Mouse (Mus musculus): ENCODE results near the gene Smyd1.
A peak's percentile ranks its signal among the peaks of the same experiment; 100 is the strongest.
"Not testable (repeated sequence)": the region's sequence is repeated elsewhere in the genome, so short reads cannot be mapped to it uniquely, and the experiment has no call there.

Gene Smyd1

DNA sequence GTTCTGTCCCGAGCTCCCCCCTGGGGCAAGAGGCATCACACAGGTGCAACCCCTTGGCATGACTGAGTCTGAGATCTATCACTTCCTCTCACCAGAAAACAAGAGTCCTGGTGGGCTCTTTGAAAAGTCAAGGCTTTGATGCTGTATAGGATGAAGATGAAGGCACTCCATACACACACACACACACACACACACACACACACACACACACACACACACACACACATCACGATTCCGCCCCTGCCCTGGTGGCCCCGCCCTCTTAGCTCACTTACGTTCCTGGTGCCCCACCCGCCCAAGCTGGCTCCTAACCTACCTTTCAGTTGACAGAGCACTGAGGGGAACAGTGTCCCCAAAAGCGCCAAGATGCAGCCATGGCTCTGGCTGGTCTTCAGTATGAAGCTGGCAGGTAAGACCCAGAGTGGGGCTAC lies 473 bp upstream of the Smyd1 start, which contains the start of gene Cd8b1:
Cd8b1 (plus strand) TSS at position 298 of the 431 bp plus-strand sequence.
- no peak for DNase-seq

DNA sequence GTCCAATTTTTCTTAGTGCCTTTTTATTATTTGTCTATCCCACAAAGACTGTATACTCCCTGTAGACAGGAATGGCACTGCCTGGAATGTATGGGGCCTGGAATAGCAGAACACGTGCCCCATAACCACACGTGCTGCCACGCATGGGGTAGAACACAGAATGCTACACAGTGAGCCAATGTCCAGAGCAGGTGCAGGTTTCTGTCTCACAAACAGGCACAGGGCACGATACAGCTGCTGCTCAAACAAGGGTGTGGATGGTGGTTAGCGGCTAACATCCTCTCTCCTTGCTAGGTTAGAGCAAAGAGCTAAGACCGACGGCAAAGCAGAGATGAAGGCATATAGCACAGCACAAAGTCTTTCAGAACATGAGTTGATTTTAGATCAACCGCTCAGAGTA lies 14.5 kb downstream of the Smyd1 start:
- no peak for DNase-seq

DNA sequence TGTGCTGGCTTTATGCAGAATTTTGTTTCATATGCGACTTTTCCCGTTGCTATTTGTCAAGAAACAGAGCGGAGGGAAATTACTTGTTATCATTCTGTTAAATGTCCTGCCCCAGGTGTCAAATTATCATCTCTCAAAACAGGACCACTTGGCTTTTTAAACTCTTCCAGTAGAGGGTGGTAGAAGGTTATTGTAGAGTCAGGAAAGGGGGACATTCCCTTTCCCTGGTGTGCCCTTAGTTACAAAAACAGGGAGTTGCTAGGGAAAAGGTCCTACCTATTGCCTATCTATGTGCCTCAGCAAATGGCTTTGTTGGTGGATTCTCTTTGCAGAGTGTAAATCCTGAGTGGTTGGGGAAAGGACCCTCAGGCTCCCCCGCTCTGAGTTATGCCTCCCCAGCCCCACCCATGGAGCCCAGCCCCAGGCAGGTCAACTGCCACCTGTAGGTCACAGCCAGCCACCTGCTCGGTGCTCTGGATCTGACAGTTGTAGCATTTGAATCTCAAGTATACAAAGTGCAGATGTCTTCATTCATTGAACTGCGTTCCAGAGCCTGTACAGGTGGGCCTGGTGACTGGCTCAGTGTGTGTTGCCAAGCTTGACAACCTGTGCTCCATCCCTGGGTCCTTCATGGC lies 19.8 kb downstream of the Smyd1 start:
- no peak for DNase-seq

DNA sequence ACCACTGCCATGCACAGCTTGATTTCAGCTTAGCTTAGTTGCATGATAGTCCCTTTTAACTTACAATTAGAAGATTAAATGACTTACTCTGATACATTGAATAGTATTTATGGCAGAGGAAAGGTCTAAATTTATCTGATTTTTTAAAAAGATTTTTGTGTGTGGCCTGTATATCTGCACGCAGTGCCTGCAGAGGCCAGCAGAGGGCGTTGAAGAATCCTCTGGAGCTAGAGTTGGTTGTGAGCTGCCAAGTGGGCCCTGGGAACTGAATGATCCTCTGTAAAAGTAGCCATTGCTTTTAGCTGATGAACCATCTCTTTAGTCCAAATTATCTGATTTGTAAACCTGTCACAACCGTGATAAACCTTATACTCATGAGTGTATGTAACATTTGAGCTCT lies 23.3 kb downstream of the Smyd1 start:
- peak; percentile 29 to 39 for DNase-seq

DNA sequence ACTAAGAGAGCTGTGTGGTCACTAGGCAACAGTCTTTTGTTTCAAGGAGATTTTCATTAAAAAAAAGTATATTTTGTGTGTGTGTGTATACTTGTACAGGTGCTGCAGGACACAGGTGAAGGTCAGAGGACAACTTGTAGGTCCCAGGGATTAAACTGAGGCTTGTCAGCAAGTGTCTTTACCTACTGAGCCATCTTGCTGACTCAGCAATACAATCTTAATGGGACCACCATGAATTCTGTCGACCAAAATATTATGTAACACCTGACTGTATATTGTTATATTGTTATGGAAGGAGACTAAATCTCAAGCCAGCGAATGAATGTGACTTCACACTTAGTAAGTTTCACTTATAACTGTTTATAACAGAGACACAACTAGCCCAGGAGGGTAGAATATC lies 24.0 kb downstream of the Smyd1 start:
- no peak for DNase-seq

DNA sequence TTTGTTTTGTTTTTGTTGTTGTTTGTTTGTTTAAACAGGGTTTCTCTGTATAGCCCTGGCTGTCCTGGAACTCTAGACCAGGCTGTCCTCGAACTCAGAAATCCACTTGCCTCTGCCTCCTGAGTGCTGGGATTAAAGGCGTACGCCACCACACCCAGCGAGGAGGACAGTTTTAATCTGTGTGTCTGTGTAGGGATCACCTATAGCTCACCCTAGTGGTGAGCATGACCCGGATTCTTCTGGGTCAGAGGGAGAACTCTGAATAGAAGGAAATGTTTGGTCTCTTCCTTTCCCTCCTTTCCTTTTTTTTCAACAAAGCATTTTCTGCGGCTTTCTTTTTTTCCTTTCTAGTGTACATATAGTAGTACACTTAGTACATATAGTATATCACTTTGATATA lies 26.7 kb downstream of the Smyd1 start:
- DNase-seq: no peak

DNA sequence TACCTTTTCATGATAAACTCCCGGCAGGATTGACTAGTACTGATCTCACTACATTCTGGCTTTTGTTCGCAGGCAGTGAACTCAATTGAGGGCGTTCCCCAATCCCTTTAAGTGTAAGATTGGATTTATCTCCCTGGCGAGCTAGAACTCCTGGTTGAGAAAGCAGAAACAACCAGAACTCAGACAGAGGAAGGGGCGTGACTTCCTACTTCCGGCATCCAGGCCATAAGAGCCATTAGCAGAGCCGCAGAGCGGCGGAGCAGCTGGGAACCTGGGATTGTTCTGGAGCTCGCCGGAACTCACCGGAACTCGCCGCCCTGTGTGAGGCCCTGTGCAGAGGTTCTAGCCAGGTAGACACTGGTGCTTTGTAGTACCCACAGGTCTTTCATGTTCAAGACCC lies 28.5 kb downstream of the Smyd1 start:
- no peak for DNase-seq

DNA sequence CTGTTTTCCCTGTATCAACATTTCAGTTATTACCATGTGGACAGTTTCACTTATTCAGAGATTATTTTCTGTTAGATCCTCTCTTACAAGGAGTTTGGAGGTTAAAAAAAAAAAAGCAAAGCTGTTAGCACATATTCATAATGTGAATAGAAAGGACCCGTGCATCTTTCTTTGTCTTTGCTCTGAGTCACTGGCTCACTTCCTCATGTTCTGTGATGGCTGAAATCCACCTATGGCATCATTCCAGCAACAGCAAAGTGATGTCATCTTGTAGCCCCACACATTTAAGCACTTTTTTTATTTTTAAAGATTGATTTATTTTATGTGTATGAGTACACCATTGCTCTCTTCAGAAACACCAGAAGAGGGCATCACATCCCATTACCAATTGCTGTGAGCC lies 42.6 kb downstream of the Smyd1 start:
- no peak for DNase-seq

DNA sequence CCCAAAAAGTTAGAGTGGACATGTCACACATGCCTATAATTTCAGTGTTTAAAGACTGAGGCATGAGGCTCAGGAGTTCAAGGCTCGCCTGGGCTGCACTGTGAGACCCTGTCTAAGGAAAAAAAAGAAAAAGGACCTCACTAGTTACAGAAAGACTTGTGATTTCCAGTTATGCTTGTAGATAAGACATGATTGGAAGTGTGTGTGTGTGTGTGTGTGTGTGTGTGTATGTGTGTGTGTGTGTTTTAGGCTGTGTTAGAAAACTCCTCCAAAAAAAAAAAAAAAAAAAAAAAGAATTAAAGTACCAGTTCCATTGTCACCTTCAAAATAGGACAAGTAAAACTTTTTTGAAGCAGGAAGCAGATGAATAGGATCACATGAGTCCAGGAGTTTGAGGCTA lies 47.4 kb downstream of the Smyd1 start:
- no peak for DNase-seq

DNA sequence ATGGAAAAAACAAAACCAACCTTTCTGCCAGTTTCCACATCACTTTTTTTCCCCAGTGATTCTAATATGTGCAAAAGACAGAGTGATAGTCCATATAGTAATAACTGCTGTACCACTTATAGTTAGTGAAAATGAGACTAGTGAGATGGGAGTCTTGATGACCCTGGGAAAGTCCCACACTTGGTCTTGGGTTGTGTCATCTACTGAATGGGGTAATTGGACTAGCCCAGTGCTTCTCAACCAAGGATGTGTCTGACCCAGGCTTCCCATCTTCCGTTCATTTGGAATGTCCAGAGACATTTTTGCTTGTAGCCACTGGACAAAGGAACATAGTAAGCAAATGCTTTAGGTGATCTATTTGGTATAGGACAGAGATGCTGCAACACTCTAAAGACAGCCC lies 48.3 kb downstream of the Smyd1 start:
- DNase-seq: no peak

DNA sequence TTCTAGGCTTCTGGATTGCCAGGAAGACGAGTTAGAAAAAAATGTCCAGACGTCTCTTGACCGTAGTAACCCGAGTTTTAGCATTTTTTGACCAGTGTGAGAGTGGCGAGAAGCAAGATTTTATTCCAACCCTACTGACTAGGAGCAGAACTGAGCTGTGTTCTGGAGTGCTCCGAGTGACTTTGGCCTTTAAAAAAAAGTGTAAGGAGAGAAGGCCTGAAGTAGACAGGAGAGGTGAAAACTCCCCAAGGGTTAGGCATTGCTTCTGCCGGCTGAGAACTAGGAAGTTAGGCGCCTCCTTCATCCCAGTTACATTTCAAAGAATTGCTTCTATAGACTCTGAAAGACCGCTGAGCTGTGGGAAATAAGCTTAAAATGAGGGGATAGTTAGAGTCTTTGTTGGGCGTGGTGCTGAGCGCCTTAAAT lies 49.7 kb downstream of the Smyd1 start:
- DNase-seq: no peak

DNA sequence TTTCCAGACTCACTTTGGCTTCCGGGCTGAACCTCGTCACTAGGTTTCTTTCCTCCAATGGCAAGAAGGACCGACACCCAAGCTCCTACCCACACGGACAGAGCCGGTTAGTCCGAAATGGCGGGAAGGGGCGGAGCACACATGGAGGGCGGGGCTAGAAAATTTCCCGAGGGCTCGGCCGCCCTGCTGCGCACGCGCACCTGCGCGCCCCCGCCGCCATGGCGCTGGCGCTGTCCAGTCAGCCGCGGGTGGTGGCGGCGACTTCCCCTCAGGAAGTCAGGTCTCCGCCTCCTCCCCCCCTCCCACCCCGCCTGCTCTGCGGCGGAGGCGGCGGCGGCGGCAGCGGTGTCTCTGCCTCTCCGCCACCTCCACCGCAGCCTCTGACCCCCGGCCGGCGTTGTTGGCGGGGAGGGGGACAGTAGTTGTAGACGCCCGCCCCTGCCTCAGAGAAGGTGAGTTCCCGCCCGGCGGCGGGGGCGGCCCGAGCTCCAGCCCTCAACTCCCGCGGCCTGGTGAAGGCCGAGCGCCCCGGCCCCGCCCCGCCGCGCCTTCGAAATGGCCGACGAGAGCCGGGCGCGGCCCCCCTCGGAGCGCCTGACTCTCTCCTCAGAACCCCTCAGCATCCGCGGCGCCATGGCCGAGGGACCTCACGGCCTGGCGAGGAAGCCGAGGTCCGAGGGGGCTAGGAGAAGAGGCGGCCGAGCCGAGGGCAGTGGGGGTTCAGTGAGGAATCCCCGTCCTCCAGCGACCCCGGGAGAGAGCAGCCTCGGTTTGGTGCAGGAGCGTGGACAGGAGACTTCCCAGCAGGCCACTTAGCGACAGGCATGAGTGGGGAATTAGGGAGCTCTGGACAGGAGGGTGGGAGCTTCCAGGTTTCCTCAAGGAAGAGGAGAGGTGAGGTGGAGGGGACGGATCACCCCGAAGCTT lies 50.4 kb downstream of the Smyd1 start, which contains the start of gene Krcc1:
Krcc1 (plus strand) TSS at position 289 of the 927 bp plus-strand sequence.
- DNase-seq: peak; percentile 96 to 98

DNA sequence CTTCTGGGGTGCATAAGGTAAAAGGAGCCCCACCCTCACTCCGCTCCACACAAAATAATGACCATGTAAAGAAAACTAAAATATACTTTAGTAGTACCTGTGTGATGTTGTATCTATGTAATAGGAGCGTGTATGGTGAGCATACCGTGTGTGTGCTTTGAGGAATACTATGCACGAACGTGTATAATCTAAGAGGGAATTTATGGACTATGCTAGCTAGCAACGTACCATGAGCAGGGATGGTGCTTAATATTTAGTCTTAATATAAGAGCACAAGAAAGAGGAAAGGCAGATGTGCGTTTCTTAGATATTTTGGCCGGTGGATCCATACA lies 51.0 kb downstream of the Smyd1 start:
- DNase-seq: no peak

DNA sequence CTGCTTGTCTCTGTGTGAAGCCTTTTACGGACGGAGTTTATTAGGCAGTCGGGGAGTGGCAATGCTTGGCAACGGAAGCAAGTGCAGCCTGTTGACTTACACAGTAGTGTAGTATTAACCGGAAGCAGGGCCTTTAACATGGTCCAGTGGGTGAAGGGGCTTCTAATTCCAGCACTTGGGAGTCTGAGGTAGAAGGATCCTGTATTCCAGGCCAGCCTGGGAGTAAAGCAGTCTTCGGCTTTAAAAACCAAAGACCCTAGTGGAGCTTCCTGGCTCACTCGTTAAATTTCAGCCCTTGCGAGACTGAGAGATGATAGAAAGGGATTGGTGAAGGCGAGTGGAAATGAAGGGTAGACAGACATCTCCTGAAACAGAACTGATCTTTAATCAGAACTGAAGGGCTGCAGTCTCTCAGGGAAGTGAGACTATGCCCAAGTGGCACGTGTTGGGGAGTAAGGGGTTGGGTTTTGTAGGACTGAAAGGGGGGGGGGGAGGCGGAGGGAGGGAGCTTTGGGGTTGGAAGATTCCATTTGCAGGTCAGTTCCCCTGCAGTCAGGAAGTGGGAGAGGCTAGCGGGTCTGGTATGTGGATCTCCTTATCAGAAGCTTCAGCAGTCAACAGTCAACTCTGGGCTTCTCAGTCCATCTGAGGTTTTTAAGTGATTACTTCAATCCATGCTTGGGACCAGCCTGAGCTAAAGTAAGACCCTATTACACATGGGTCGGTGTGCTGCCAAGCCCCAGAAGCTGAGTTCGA lies 51.6 kb downstream of the Smyd1 start:
- DNase-seq: peak; percentile 43 to 48

DNA sequence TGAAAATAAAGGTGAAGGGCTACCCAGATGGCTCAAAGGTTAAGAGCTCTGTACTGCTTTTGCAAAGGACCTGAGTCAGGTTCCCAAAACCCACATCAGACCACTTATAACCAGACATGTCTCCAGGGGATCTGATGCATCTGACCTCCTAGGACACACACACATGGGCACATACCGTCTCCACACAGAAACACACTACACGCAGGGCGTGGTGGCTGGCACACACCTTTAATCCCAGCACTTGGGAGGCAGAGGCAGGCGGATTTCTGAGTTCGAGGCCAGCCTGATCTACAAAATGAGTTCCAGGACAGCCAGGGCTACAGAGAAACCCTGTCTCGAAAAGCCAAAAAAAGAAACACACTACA lies 52.4 kb downstream of the Smyd1 start:
- not testable (repeated sequence) for DNase-seq

DNA sequence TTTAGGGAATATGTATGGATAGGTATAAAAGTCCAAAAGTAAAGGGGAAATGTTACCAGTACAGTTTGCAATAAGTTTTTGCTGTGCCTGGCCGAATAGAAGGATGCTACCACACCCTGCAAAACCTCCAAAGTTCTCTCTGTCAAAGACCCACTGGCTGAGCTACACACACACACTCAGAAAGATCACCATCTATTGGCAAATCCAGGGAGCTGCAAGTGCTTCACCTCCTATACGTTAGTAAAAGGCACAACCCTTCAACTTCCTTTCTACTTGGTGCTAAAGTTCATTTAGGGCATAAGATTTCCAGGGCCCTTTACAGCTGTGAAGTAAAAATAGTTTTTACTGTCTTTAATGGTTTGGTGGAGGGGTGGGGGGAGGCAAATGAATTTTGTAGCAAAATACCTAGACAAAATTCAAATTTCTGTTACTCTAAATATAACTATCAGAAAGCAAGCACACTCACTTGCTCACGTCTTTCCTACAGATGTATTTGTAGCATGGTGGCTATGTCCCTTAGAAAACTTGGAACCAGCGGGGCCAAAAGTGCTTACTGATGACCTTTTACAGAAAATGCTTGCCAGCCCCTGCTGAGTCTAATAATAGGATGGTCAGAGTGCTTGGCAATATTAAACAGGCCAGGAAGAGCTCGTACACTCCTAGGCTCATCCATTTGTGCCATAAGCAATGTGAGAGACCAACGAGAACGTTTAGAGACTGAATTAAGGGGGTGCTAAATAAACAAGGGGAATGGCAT lies 52.9 kb downstream of the Smyd1 start:
- DNase-seq: peak in 1 of 2 experiments; percentile 20

DNA sequence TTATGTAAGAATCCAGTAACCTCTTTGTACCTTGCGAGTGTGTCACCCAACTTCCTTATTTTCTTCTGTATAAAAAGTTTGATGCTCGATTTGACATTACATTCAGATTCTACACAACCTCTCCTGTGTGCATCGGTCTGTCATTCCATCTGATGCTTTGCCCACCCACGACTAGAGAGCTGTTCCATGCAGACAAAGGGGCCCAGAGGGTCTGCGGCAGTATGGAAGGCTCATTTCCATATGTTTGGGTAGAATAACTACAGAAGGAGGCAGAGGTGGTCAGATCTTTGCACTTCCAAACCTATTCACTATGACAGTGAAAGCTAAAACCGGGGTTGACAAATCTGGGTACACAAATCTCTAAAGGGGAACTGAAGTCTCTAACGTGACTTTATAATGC lies 54.4 kb downstream of the Smyd1 start:
- not testable (repeated sequence) for DNase-seq

DNA sequence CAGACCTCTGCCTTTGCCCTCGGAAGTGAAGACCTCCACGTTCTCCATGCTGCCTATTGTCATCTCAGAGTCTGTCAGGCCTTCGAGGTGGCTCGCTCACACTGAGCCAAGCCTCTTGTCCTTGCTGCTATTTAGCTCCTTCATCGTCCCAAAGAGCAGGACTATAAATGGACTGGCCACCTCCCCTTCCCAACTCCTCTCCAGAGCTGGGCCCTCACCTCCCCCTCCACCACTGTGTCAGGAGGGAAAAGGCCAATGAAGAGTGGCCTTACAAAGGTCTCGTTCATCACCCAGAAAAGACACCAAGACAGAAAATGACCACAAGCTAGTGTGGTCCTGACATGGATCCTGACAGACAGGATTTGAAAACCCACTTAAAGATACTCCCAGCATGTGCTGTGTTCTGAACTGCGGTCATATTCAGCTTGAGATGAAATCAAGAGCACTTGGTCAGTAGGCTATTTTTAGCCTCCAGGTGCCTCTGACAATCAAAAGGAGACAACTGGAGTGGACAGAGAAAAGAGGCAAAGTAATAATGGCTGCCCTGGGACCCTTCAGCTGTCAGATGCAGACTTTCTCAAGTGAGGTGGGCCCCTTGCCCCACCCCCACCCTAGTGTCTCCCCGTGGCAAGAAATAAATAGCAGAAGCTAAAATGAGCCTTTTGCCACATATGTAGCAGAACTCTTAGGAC lies 59.7 kb downstream of the Smyd1 start:
- no peak for DNase-seq

DNA sequence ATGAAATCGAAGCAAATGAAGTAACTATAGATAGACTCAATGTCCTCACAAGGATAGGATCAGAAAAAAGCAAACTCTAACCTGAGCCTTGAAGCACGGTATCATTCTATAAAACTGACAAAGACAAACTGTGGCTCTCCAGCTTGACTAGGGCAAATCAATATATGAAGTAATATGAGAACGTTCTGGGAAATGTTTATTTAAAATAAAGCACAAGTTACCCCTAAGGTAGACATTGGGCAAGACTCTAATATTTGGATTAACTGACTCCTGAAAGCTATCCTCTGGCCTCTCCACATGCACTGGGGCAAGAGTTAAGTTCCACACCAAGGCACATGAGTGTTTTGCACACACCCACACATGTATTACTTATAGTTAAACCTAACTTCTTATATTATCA lies 61.0 kb downstream of the Smyd1 start:
- DNase-seq: no peak

DNA sequence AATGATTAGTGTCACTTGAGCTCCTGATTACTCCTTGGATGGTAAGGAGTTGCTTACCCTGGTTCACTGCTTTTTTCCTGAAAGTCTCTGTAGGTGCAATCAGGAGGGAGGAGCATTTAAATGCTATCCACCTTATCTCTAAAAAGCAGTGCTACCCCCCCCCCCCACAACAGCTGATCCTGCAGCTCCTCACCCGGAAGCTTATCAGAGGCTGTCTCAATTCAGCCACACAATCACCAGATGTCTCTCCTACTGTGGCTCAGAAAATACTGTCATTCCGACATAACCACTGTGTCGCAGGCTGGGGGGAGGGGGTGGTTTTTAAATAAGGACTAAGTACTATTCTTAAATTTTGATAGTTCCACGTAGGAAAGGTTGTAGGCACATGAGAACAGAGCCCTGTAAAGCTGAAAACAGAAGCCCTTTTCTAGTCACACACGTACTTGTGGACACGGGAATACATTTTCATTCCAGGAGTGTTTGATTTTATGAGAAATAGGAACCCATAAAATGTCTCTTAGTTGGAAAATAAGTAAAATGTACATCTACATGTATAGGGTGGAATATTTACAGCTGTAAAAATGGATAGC lies 61.9 kb downstream of the Smyd1 start:
- no peak for DNase-seq

DNA sequence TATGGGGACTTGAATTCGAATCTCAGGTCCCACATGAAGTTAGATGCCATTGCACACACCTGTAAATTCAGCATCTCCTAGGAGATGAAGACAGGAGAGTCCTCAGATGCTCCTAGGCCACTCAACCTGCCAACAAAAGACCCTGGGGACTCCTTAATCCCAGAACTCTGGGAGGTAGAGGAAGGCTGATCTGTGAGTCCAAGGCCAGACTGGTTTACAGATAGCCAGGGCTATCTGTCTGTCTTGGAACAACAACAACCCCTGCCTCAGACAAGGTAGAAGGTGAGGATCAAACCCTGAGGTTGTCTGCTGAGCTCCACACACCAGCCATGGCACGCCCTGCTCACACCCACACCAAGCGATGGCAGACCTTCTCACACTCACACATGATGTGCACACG lies 62.9 kb downstream of the Smyd1 start:
- DNase-seq: no peak

DNA sequence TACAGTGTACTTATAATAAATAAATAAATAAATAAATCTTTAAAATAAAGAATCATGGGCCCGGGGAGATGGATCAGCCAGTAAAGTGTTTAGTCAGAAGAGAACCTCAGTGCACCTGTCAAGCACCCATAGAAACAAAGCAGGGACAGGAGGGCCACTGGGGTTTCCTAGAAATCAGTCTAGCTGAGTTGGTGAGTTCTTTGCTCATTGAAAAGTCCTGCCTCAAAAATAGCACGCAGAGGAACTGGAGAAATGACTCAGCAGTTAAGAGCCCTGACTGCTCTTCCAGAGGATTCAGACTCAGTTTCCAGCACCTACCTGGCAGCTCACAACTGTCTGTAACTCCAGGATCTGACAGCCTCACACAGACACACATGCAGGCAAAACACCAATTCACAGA lies 63.5 kb downstream of the Smyd1 start:
- DNase-seq: no peak
